Mouse (Mus musculus) embryonic facial prominence, embryonic 14.5 days (tissue): Measurements from ENCODE around the gene Actn4. TPM values are rescaled to one million over a fixed set of nuclear protein-coding genes. Genes with fewer than 3 reads are reported as not detected.
"Not testable (repeated sequence)": the region's sequence is repeated elsewhere in the genome, so short reads cannot be mapped to it uniquely, and the experiment has no call there.

Experiments used
- ATAC-seq: fragments of 200-750 bp; cut with Nextera tagmentation; 2 replicates; pipeline ENCODE4 v1.8.0; 2017; ENCODE audit warnings: low read depth, moderate number of reproducible peaks, moderate TSS enrichment
- DNase-seq: peaks from one replicate; pipeline ENCODE4 v3.0.0-alpha.2; 2015; ENCODE audit warnings: low spot score
- H3K27ac ChIP-seq: fragments of 300-500 bp; sonication (generic); replicated peaks from 2 replicates; pipeline ENCODE4 v1.5.1; 2014; ENCODE audit warnings: low read depth, mild to moderate bottlenecking, low read length, moderate library complexity
- H3K27me3 ChIP-seq: fragments of 300-500 bp; sonication (generic); replicated peaks from 2 replicates; pipeline ENCODE4 v1.6.1; 2014; ENCODE audit warnings: low read length; ENCODE audit not compliant: control insufficient read depth, insufficient read depth
- H3K36me3 ChIP-seq: fragments of 300-500 bp; sonication (generic); 2 replicates; pipeline ENCODE4 v1.6.1; 2014; ENCODE audit warnings: low read length, mixed read lengths; ENCODE audit not compliant: control insufficient read depth, insufficient read depth
- H3K4me1 ChIP-seq: fragments of 300-500 bp; sonication (generic); 2 replicates; pipeline ENCODE4 v1.6.1; 2014; ENCODE audit warnings: antibody characterized with exemption, low read length; ENCODE audit not compliant: control insufficient read depth, insufficient read depth
- H3K4me2 ChIP-seq: fragments of 300-500 bp; sonication (generic); 2 replicates; pipeline ENCODE4 v1.6.1; 2014; ENCODE audit warnings: low read depth, mild to moderate bottlenecking, low read length, moderate library complexity, mixed read lengths
- H3K4me3 ChIP-seq: fragments of 300-500 bp; sonication (generic); 2 replicates; pipeline ENCODE4 v1.5.1; 2014; ENCODE audit warnings: low read depth, mild to moderate bottlenecking, low read length
- H3K9ac ChIP-seq: fragments of 300-500 bp; sonication (generic); 2 replicates; pipeline ENCODE4 v1.6.1; 2014; ENCODE audit warnings: low read depth, mild to moderate bottlenecking, low read length, moderate library complexity, mixed read lengths
- H3K9me3 ChIP-seq: fragments of 300-500 bp; sonication (generic); 2 replicates; pipeline ENCODE4 v1.6.1; 2016; ENCODE audit warnings: low read length; ENCODE audit not compliant: control insufficient read depth
- WGBS: fragments of 180-500 bp; shearing (Covaris S2); extraction: QIAGEN DNeasy Blood & Tissue Kit; methylation state at CpG from one replicate; pipeline ENCODE4 v1.1.7; 2014; 5-methylcytosine and 5-hydroxymethylcytosine counted together
- polyA plus RNA-seq: library from polyadenylated mRNA; unstranded; fragments of >200 nt; fragmentation: Nextera tagmentation; extraction: Ambion mirVana; gene quantifications from 2 replicates; pipeline ENCODE4 v1.2.1, GENCODE M21; 2014

Actn4 gene
- polyA plus RNA-seq, 1 experiment from 2014 or later = 256 TPM

GRCm38 (mm10) chr7:28888701-28889161 is 73.4 kb downstream of the Actn4 start:
- Histone ChIP-seq H3K9ac (peak overlapping the region; percentile 58), H3K9me3 (no peaks in the 10 kb centered on the region), H3K36me3 (peaks cover 29% of the 10 kb centered on the region), H3K27ac (no peak overlapping the region), H3K4me2 (peak overlapping the region; percentile 74), H3K4me3 (peak overlapping the region; percentile 41), H3K4me1 (peaks cover 11% of the 10 kb centered on the region; the same call in 1 of the 2 replicates), H3K27me3 (peaks cover 20% of the 10 kb centered on the region)
- under 1% methylated on average over 22 of the region's 27 CpGs for WGBS
- ATAC-seq (peak; percentile 47), DNase-seq (no peak)

GRCm38 (mm10) chr7:28886486-28886885 is 75.7 kb downstream of the Actn4 start:
- Histone ChIP-seq H3K27me3 (peaks cover 20% of the 10 kb centered on the region), H3K27ac (no peak overlapping the region), H3K9ac (no peak overlapping the region), H3K4me1 (peaks cover 11% of the 10 kb centered on the region; the same call in 1 of the 2 replicates), H3K4me3 (no peak overlapping the region), H3K4me2 (no peak overlapping the region), H3K36me3 (peaks cover 9% of the 10 kb centered on the region; the same call in 1 of the 2 replicates), H3K9me3 (no peaks in the 10 kb centered on the region)
- 18% methylated on average over 14 of the region's 14 CpGs for WGBS
- no peak for DNase-seq
- ATAC-seq = no peak

GRCm38 (mm10) chr7:28883704-28884103 is 78.4 kb downstream of the Actn4 start:
- ATAC-seq, H3K4me3 ChIP-seq: not testable (repeated sequence)
- 100% methylated on average over 3 of the region's 4 CpGs for WGBS

GRCm38 (mm10) chr7:28883039-28883438 is 79.1 kb downstream of the Actn4 start:
- Histone ChIP-seq H3K4me3 (no peak overlapping the region), H3K27me3 (peaks cover 9% of the 10 kb centered on the region), H3K4me1 (no peaks in the 10 kb centered on the region), H3K9ac (no peak overlapping the region), H3K9me3 (no peaks in the 10 kb centered on the region), H3K4me2 (no peak overlapping the region), H3K36me3 (no peaks in the 10 kb centered on the region), H3K27ac (no peak overlapping the region)
- no peak for DNase-seq
- no peak; the same call in 1 of the 2 replicates for ATAC-seq
- 81% methylated on average over 11 of the region's 11 CpGs for WGBS

More at GRCm38 (mm10) chr7:28883704-28884103, 78.4 kb downstream of the Actn4 start:
- not testable (repeated sequence) for H3K27ac ChIP-seq, H3K36me3 ChIP-seq, H3K4me1 ChIP-seq, H3K9ac ChIP-seq, H3K4me2 ChIP-seq, H3K9me3 ChIP-seq, DNase-seq
- peaks cover 16% of the 10 kb centered on the region for H3K27me3 ChIP-seq

GRCm38 (mm10) chr7:28881199-28881598 is 80.9 kb downstream of the Actn4 start, which contains the start of gene Capn12:
Gene Capn12 (plus strand): TSS chr7:28881422.
- WGBS = 34% methylated on average over 13 of the region's 13 CpGs
- no peak within 1 kb of the TSS for H3K4me2 ChIP-seq
- DNase-seq = no peak
- H3K27ac ChIP-seq = no peak within 1 kb of the TSS
- H3K4me3 ChIP-seq = no peak within 1 kb of the TSS
- no peaks in the 10 kb centered on the region for H3K27me3 ChIP-seq
- H3K9ac ChIP-seq = no peak within 1 kb of the TSS
- no peaks in the 10 kb centered on the region for H3K9me3 ChIP-seq
- H3K36me3 ChIP-seq = no peaks in the 10 kb centered on the region
- ATAC-seq = no peak
- no peaks in the 10 kb centered on the region for H3K4me1 ChIP-seq

GRCm38 (mm10) chr7:28880554-28880953 is 81.6 kb downstream of the Actn4 start:
- no peak overlapping the region for H3K27ac ChIP-seq
- DNase-seq (peak; percentile 61), ATAC-seq (0 out of 2 replicates have a peak, but pooled peaks have one; percentile 37)
- no peaks in the 10 kb centered on the region for H3K27me3 ChIP-seq
- no peaks in the 10 kb centered on the region for H3K9me3 ChIP-seq
- no peaks in the 10 kb centered on the region for H3K36me3 ChIP-seq
- H3K4me2 ChIP-seq = no peak overlapping the region
- WGBS = 53% methylated on average over 10 of the region's 10 CpGs
- H3K4me3 ChIP-seq = no peak overlapping the region
- no peak overlapping the region for H3K9ac ChIP-seq
- no peaks in the 10 kb centered on the region for H3K4me1 ChIP-seq

- no peak for DNase-seq
- Histone ChIP-seq H3K27ac (no peak overlapping the region), H3K4me1 (no peaks in the 10 kb centered on the region), H3K4me3 (no peak overlapping the region), H3K36me3 (no peaks in the 10 kb centered on the region), H3K9me3 (no peaks in the 10 kb centered on the region), H3K4me2 (no peak overlapping the region), H3K27me3 (no peaks in the 10 kb centered on the region), H3K9ac (no peak overlapping the region)
- ATAC-seq = no peak
- 80% methylated on average over 7 of the region's 7 CpGs for WGBS
Measured at GRCm38 (mm10) chr7:28879606-28880005, 82.5 kb downstream of the Actn4 start.

- Histone ChIP-seq H3K36me3 (no peaks in the 10 kb centered on the region), H3K27ac (no peak overlapping the region), H3K9me3 (no peaks in the 10 kb centered on the region), H3K27me3 (no peaks in the 10 kb centered on the region), H3K4me1 (no peaks in the 10 kb centered on the region), H3K9ac (no peak overlapping the region), H3K4me2 (no peak overlapping the region), H3K4me3 (no peak overlapping the region)
- WGBS = 56% methylated on average over 4 of the region's 4 CpGs
- DNase-seq (no peak), ATAC-seq (no peak)
Measured at GRCm38 (mm10) chr7:28877856-28878255, 84.3 kb downstream of the Actn4 start.

GRCm38 (mm10) chr7:28877155-28877554 is 85.0 kb downstream of the Actn4 start:
- no peak for DNase-seq
- 88% methylated on average over 7 of the region's 7 CpGs for WGBS

More at GRCm38 (mm10) chr7:28877155-28877554, 85.0 kb downstream of the Actn4 start:
- no peak overlapping the region for H3K9ac ChIP-seq
- no peaks in the 10 kb centered on the region for H3K36me3 ChIP-seq
- H3K27me3 ChIP-seq = no peaks in the 10 kb centered on the region
- H3K9me3 ChIP-seq = no peaks in the 10 kb centered on the region
- H3K4me1 ChIP-seq = no peaks in the 10 kb centered on the region
- H3K4me2 ChIP-seq = no peak overlapping the region
- ATAC-seq = no peak
- H3K4me3 ChIP-seq = no peak overlapping the region
- H3K27ac ChIP-seq = no peak overlapping the region
